Mouse (Mus musculus) midbrain, embryonic 15.5 days (tissue): Measurements from ENCODE around the gene Dnajc13. TPM values are rescaled to one million over a fixed set of nuclear protein-coding genes. Genes with fewer than 3 reads are reported as not detected.

Experiments
- ATAC-seq: fragments of 200-750 bp; cut with Nextera tagmentation; replicated peaks from 2 replicates; pipeline ENCODE4 v1.8.0; 2017; ENCODE audit warnings: moderate TSS enrichment
- H3K27ac ChIP-seq: fragments of 300-500 bp; sonication (generic); 2 replicates; pipeline ENCODE4 v1.5.1; 2015; ENCODE audit warnings: mild to moderate bottlenecking, inconsistent platforms
- H3K27me3 ChIP-seq: fragments of 300-500 bp; sonication (generic); replicated peaks from 2 replicates; pipeline ENCODE4 v1.6.1; 2015; ENCODE audit warnings: inconsistent platforms
- H3K36me3 ChIP-seq: fragments of 300-500 bp; sonication (generic); replicated peaks from 2 replicates; pipeline ENCODE4 v1.6.1; 2015; ENCODE audit warnings: inconsistent platforms
- H3K4me1 ChIP-seq: fragments of 300-500 bp; sonication (generic); 2 replicates; pipeline ENCODE4 v1.6.1; 2015; ENCODE audit warnings: inconsistent platforms
- H3K4me2 ChIP-seq: fragments of 300-500 bp; sonication (generic); 2 replicates; pipeline ENCODE4 v1.6.1; 2015; ENCODE audit warnings: inconsistent platforms, mild to moderate bottlenecking, moderate library complexity
- H3K4me3 ChIP-seq: fragments of 300-500 bp; sonication (generic); 2 replicates; pipeline ENCODE4 v1.5.1; 2015; ENCODE audit warnings: mild to moderate bottlenecking, inconsistent platforms
- H3K9ac ChIP-seq: fragments of 300-500 bp; sonication (generic); 2 replicates; pipeline ENCODE4 v1.6.1; 2015; ENCODE audit warnings: mild to moderate bottlenecking, inconsistent platforms
- H3K9me3 ChIP-seq: fragments of 300-500 bp; sonication (generic); 2 replicates; pipeline ENCODE4 v1.6.1; 2016; ENCODE audit warnings: inconsistent platforms
- WGBS: fragments of 180-500 bp; shearing (Covaris S2); methylation state at CpG from one replicate; pipeline ENCODE4 v1.1.7; 2015; ENCODE audit warnings: mixed read lengths; 5-methylcytosine and 5-hydroxymethylcytosine counted together
- polyA plus RNA-seq: library from polyadenylated mRNA; unstranded; fragments of >200 nt; fragmentation: Nextera tagmentation; extraction: Ambion mirVana; gene quantifications from 2 replicates; pipeline ENCODE4 v1.2.1, GENCODE M21; 2015

Dnajc13 gene
- polyA plus RNA-seq = 19.3 and 20.5 TPM in 2 replicates

DNA sequence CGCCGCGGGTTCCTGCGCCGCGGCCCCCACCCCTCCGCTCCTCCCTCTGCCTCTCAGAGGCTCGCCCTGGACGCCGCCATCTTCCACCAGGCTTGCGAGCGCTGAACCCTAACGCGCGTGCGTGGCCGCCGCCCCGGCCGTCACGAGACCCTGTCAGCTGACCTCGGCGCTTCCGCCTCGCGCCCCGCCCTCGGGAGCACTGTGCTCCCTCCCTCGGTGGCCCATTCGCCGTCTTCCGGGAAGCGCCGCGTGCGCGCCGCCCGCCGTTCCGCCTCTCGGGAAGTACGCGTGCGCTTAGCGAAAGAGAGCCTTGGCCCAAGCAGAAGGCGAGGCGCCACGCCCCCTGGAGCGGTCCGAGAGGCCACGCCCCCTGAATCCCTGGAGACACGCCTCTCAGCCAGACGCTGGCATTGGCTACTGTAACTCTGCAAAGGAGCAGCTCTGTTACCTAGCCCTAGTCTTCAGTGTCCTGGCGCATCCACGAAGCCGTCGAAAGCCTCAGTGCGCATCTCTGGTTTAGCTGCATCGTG, at the start of gene Dnajc13:
TSS of gene Dnajc13 (minus strand) at position 108 of the 530 bp plus-strand sequence.
- no peaks in the 10 kb centered on the region for H3K36me3 ChIP-seq
- peak within 1 kb of the TSS; percentile 84 for H3K4me2 ChIP-seq
- H3K27ac ChIP-seq = peak within 1 kb of the TSS; percentile 88
- H3K9me3 ChIP-seq = no peaks in the 10 kb centered on the region
- no peaks in the 10 kb centered on the region for H3K27me3 ChIP-seq
- peaks cover 28% of the 10 kb centered on the region for H3K4me1 ChIP-seq
- WGBS = under 1% methylated on average over 59 of the region's 60 CpGs
- H3K9ac ChIP-seq = peak within 1 kb of the TSS; percentile 83
- peak within 1 kb of the TSS; percentile 90 for H3K4me3 ChIP-seq
- peak; percentile 97 for ATAC-seq

- H3K27me3 ChIP-seq = no peaks in the 10 kb centered on the region
- ATAC-seq = no peak
Measured at GRCm38 (mm10) chr9:104306734-104307133, 44.0 kb upstream of the Dnajc13 start.

DNA sequence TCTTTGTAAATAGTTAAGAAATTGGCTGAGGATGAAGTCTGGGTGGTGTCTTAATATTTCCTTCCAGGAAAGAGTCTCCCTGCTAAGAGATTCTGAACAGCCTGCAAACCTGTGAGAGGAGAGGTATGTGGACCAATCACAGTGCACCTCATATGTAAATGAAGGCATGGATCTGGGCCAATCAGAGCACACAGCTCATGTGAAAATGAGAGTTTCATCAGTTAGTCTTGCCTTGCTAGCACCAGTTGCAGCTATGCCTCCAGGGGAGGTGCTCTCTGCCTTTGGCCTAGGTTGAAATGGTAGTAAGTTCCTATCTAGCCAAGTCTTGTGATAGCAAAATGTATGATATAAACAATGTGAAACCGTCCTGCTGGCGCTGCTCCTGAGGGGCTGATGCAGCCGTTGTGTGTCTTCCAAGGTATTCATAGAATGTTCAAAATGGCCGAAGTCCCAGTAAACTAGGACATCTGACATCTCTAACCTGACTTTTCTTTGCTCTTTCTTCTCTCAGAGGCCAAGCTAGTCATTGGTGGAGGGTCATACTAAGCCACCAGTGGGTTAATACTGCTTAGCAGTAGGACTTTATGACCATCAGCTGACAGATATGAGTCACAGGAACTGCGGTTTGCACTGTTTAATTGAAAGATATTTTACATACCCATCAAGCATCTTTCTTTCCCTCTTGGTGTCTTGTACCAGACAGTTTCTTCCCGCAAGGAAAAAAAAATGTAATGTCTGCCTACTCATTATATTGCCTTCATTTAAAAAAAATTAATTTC, 42.8 kb upstream of the Dnajc13 start:
- WGBS = 94% methylated on average over 6 of the region's 6 CpGs
- Histone ChIP-seq H3K4me3 (no peak overlapping the region), H3K9me3 (no peaks in the 10 kb centered on the region), H3K4me1 (no peaks in the 10 kb centered on the region), H3K9ac (no peak overlapping the region), H3K27ac (no peak overlapping the region), H3K36me3 (no peaks in the 10 kb centered on the region), H3K27me3 (no peaks in the 10 kb centered on the region), H3K4me2 (no peak overlapping the region)
- ATAC-seq = no peak

More at GRCm38 (mm10) chr9:104306734-104307133, 44.0 kb upstream of the Dnajc13 start:
- no peak overlapping the region for H3K4me2 ChIP-seq
- 11% methylated on average over 6 of the region's 6 CpGs for WGBS
- no peak overlapping the region for H3K4me3 ChIP-seq
- H3K9me3 ChIP-seq = no peaks in the 10 kb centered on the region
- no peaks in the 10 kb centered on the region for H3K36me3 ChIP-seq
- H3K4me1 ChIP-seq = no peaks in the 10 kb centered on the region
- no peak overlapping the region for H3K9ac ChIP-seq
- H3K27ac ChIP-seq = no peak overlapping the region

DNA sequence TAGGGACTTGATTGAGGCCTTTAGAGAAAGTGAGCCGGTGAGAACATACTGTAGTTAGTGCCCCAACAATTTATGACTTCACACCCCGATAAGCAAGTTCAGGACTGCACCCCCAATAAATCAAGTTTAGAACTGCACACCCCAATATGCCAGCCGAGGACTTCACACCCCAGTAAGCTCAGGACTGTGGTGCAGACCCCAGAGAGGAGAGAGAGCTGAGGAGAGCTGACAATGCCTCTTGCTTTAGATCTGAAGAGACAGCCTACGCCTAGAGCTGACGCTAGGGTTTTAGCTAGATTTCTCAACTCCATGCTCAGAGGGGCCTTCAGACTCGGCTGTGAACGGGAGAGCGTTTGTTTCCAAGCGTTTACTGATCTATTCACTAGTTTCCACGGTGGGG, 42.1 kb upstream of the Dnajc13 start:
- WGBS = 81% methylated on average over 10 of the region's 10 CpGs
- no peak overlapping the region for H3K4me3 ChIP-seq
- no peak overlapping the region for H3K9ac ChIP-seq
- no peaks in the 10 kb centered on the region for H3K36me3 ChIP-seq
- no peak overlapping the region for H3K27ac ChIP-seq
- no peaks in the 10 kb centered on the region for H3K4me1 ChIP-seq
- no peak overlapping the region for H3K4me2 ChIP-seq
- H3K27me3 ChIP-seq = no peaks in the 10 kb centered on the region
- no peaks in the 10 kb centered on the region for H3K9me3 ChIP-seq
- no peak for ATAC-seq

DNA sequence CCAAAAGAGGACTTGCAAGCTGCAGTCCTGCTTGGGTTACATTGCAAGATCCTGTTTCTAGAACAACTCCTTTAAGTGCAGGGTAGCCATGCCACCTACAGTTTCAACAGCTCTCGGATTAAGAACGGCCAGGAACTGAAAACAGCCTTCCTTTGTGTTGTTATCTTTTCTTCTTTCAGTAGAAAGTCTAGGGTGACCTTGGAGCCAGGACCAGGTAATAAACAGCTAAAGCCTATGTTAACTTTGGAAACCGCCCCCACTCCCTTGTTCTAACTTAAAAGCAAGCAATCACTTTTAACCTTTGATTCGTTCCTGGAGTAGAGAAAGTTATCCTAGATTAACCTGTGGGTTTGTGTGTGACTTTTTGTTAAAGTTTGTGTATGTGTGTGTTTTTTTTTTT, 41.6 kb upstream of the Dnajc13 start:
- ATAC-seq = no peak
- Histone ChIP-seq H3K36me3 (no peaks in the 10 kb centered on the region), H3K4me1 (no peaks in the 10 kb centered on the region), H3K27ac (no peak overlapping the region), H3K27me3 (no peaks in the 10 kb centered on the region), H3K9me3 (no peaks in the 10 kb centered on the region), H3K4me3 (no peak overlapping the region), H3K4me2 (no peak overlapping the region), H3K9ac (no peak overlapping the region)
- 80% methylated on average over 4 of the region's 4 CpGs for WGBS

- H3K4me2 ChIP-seq = no peak overlapping the region
- H3K9ac ChIP-seq = no peak overlapping the region
- no peaks in the 10 kb centered on the region for H3K36me3 ChIP-seq
- 82% methylated on average over 12 of the region's 12 CpGs for WGBS
- H3K4me1 ChIP-seq = no peaks in the 10 kb centered on the region
- no peak for ATAC-seq
- no peaks in the 10 kb centered on the region for H3K9me3 ChIP-seq
- no peaks in the 10 kb centered on the region for H3K27me3 ChIP-seq
- H3K4me3 ChIP-seq = no peak overlapping the region
- H3K27ac ChIP-seq = no peak overlapping the region
Measured at GRCm38 (mm10) chr9:104300569-104300968, 37.8 kb upstream of the Dnajc13 start.

DNA sequence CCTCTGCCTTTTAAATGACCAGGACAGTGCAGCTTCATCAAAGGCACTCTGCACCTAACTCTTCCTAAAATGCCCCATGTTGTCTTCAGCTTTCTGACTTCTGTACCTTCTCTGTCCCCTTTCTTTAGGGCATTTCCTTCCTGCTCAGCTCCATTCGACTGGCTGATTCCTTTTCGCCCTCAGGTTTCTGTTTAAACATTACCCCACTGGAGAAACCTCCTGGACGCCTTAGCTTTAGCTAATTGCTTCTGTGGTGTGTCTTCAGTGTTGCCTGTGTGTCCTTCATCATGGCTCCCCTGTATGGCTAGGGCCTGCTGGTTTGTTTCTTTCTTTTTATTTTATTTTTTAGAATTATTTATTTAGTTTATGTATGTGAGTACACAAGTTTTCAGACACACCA, 34.3 kb upstream of the Dnajc13 start:
- H3K4me1 ChIP-seq = no peaks in the 10 kb centered on the region
- no peaks in the 10 kb centered on the region for H3K27me3 ChIP-seq
- 81% methylated on average over 3 of the region's 3 CpGs for WGBS
- H3K4me3 ChIP-seq = no peak overlapping the region
- H3K4me2 ChIP-seq = no peak overlapping the region
- ATAC-seq = no peak
- H3K36me3 ChIP-seq = no peaks in the 10 kb centered on the region
- H3K9me3 ChIP-seq = no peaks in the 10 kb centered on the region
- no peak overlapping the region for H3K9ac ChIP-seq
- H3K27ac ChIP-seq = no peak overlapping the region

DNA sequence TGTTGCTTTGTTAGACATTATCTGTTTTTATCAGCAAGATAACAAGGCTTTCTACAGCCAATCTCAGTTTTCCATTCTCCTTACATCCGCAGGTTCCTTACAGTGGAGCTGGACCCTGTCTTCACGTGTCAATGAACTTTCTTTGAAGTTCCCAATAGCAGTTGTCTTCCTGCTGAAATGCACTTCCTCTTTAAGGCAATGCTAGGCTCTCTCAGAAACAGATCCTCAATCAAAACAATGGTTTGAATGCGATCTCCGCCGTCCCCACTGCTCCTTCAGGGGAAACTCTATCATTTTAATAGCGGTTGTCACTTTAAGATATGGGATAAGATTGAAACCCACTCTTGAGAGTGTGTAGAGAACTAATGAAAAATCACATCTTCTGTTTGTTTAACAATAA, 22.2 kb upstream of the Dnajc13 start:
- Histone ChIP-seq H3K27ac (no peak overlapping the region), H3K4me1 (no peaks in the 10 kb centered on the region), H3K36me3 (no peaks in the 10 kb centered on the region), H3K9ac (no peak overlapping the region), H3K4me3 (no peak overlapping the region), H3K27me3 (no peaks in the 10 kb centered on the region), H3K9me3 (no peaks in the 10 kb centered on the region), H3K4me2 (no peak overlapping the region)
- ATAC-seq = no peak
- 68% methylated on average over 6 of the region's 6 CpGs for whole genome bisulfite sequencing

GRCm38 (mm10) chr9:104282536-104282935, 19.8 kb upstream of the Dnajc13 start:
- H3K4me2 ChIP-seq = no peak overlapping the region
- H3K36me3 ChIP-seq = no peaks in the 10 kb centered on the region
- H3K9ac ChIP-seq = no peak overlapping the region
- WGBS = 22% methylated on average over 8 of the region's 8 CpGs
- H3K27ac ChIP-seq = no peak overlapping the region
- H3K27me3 ChIP-seq = no peaks in the 10 kb centered on the region
- H3K9me3 ChIP-seq = no peaks in the 10 kb centered on the region
- ATAC-seq = no peak
- H3K4me1 ChIP-seq = no peaks in the 10 kb centered on the region
- no peak overlapping the region for H3K4me3 ChIP-seq

- Histone ChIP-seq H3K4me1 (no peaks in the 10 kb centered on the region), H3K27me3 (no peaks in the 10 kb centered on the region), H3K4me3 (no peak overlapping the region), H3K4me2 (no peak overlapping the region), H3K27ac (no peak overlapping the region), H3K36me3 (no peaks in the 10 kb centered on the region), H3K9me3 (no peaks in the 10 kb centered on the region), H3K9ac (no peak overlapping the region)
- 88% methylated on average over 5 of the region's 5 CpGs for WGBS
- no peak for ATAC-seq
Measured at GRCm38 (mm10) chr9:104281737-104282136, 19.0 kb upstream of the Dnajc13 start.

- no peak for ATAC-seq
- H3K4me3 ChIP-seq = no peak overlapping the region
- no peak overlapping the region for H3K4me2 ChIP-seq
- no peaks in the 10 kb centered on the region for H3K4me1 ChIP-seq
- no peak overlapping the region for H3K9ac ChIP-seq
- no peaks in the 10 kb centered on the region for H3K36me3 ChIP-seq
- no peaks in the 10 kb centered on the region for H3K9me3 ChIP-seq
- no peak overlapping the region for H3K27ac ChIP-seq
- WGBS = 84% methylated on average over 8 of the region's 8 CpGs
- no peaks in the 10 kb centered on the region for H3K27me3 ChIP-seq
Measured at GRCm38 (mm10) chr9:104280725-104281495, 18.2 kb upstream of the Dnajc13 start.

GRCm38 (mm10) chr9:104277528-104278162, 14.9 kb upstream of the Dnajc13 start:
- H3K4me2 ChIP-seq = peak overlapping the region; percentile 36
- no peaks in the 10 kb centered on the region for H3K27me3 ChIP-seq
- H3K27ac ChIP-seq = no peak overlapping the region
- no peaks in the 10 kb centered on the region for H3K36me3 ChIP-seq
- no peaks in the 10 kb centered on the region for H3K4me1 ChIP-seq
- peak overlapping the region; percentile 12; the same call in 1 of the 2 replicates for H3K4me3 ChIP-seq
- no peaks in the 10 kb centered on the region for H3K9me3 ChIP-seq
- WGBS = 22% methylated on average over 18 of the region's 18 CpGs
- H3K9ac ChIP-seq = 0 out of 2 replicates have a peak overlapping the region, but pooled peaks have one; percentile 16
- ATAC-seq = peak; percentile 62; the same call in 1 of the 2 replicates
